Mouse (Mus musculus) limb, embryonic 15.5 days (tissue): Measurements from ENCODE around the gene Ano6. TPM values are rescaled to one million over a fixed set of nuclear protein-coding genes. Genes with fewer than 3 reads are reported as not detected.

ENCODE experiments used
- ATAC-seq: fragments of 200-750 bp; cut with Nextera tagmentation; 2 replicates; pipeline ENCODE4 v1.8.0; 2017; ENCODE audit warnings: low read depth, moderate TSS enrichment; ENCODE audit not compliant: insufficient number of reproducible peaks, low FRiP score, low TSS enrichment
- H3K27ac ChIP-seq: fragments of 300-500 bp; sonication (generic); 2 replicates; pipeline ENCODE4 v1.5.1; 2015; ENCODE audit warnings: moderate library complexity, mild to moderate bottlenecking, inconsistent platforms
- H3K27me3 ChIP-seq: fragments of 300-500 bp; sonication (generic); 2 replicates; pipeline ENCODE4 v1.6.1; 2015; ENCODE audit warnings: inconsistent platforms
- H3K36me3 ChIP-seq: fragments of 300-500 bp; sonication (generic); 2 replicates; pipeline ENCODE4 v1.6.1; 2015; ENCODE audit warnings: inconsistent platforms
- H3K4me1 ChIP-seq: fragments of 300-500 bp; sonication (generic); 2 replicates; pipeline ENCODE4 v1.6.1; 2015; ENCODE audit warnings: inconsistent platforms
- H3K4me2 ChIP-seq: fragments of 300-500 bp; sonication (generic); 2 replicates; pipeline ENCODE4 v1.6.1; 2015; ENCODE audit warnings: mild to moderate bottlenecking, inconsistent platforms
- H3K4me3 ChIP-seq: fragments of 300-500 bp; sonication (generic); 2 replicates; pipeline ENCODE4 v1.5.1; 2015; ENCODE audit warnings: mild to moderate bottlenecking, inconsistent platforms
- H3K9ac ChIP-seq: fragments of 300-500 bp; sonication (generic); 2 replicates; pipeline ENCODE4 v1.6.1; 2015; ENCODE audit warnings: inconsistent platforms
- H3K9me3 ChIP-seq: fragments of 300-500 bp; sonication (generic); 2 replicates; pipeline ENCODE4 v1.6.1; 2016; ENCODE audit warnings: inconsistent platforms
- WGBS: fragments of 180-500 bp; shearing (Covaris S2); methylation state at CpG from one replicate; pipeline ENCODE4 v1.1.7; 2015; 5-methylcytosine and 5-hydroxymethylcytosine counted together
- polyA plus RNA-seq: library from polyadenylated mRNA; unstranded; fragments of >200 nt; fragmentation: Nextera tagmentation; extraction: Ambion mirVana; gene quantifications from 2 replicates; pipeline ENCODE4 v1.2.1, GENCODE M21; 2015

Gene Ano6
- polyA plus RNA-seq, 1 experiment from 2014 or later: 50.3 TPM

- no peak overlapping the region for H3K4me3 ChIP-seq
- H3K9ac ChIP-seq: no peak overlapping the region
- no peaks in the 10 kb centered on the region for H3K27me3 ChIP-seq
- 90% methylated on average over 3 of the region's 3 CpGs for WGBS
- H3K9me3 ChIP-seq: no peaks in the 10 kb centered on the region
- no peak overlapping the region for H3K27ac ChIP-seq
- peaks cover 8% of the 10 kb centered on the region for H3K4me1 ChIP-seq
- H3K36me3 ChIP-seq: peaks cover 52% of the 10 kb centered on the region
- H3K4me2 ChIP-seq: no peak overlapping the region
- no peak for ATAC-seq
These were observed 126.7 kb downstream of the Ano6 start for GRCm38 (mm10) chr15:95917330-95917729.

- H3K4me3 ChIP-seq: no peak overlapping the region
- H3K9ac ChIP-seq: no peak overlapping the region
- H3K4me2 ChIP-seq: no peak overlapping the region
- 48% methylated on average over 9 of the region's 9 CpGs for WGBS
- H3K36me3 ChIP-seq: peaks cover 35% of the 10 kb centered on the region
- no peaks in the 10 kb centered on the region for H3K9me3 ChIP-seq
- no peak for ATAC-seq
- peaks cover 8% of the 10 kb centered on the region for H3K4me1 ChIP-seq
- H3K27me3 ChIP-seq: no peaks in the 10 kb centered on the region
- H3K27ac ChIP-seq: no peak overlapping the region
These were observed 129.4 kb downstream of the Ano6 start for GRCm38 (mm10) chr15:95920047-95920446.

DNA sequence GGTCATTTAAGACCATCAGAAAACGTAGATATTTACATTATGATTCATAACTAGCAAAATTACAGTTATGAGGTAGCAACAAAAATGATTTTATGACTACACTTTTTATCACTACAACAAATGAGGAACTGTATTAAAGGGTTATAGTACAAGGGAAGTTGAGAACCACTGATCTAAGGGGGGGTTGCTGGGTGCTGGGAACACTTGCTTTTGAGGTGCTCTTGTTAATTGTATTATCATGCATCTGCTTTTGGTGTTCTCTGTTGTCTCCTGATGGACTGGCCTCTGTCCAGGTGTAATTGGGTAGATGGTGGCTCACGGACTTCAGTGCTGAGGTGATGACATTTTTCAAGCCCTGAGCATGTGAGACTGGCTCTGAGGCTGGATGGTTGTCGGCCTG, 130.4 kb downstream of the Ano6 start:
- no peak overlapping the region for H3K4me3 ChIP-seq
- WGBS: 80% methylated on average over 3 of the region's 3 CpGs
- no peak overlapping the region for H3K9ac ChIP-seq
- H3K9me3 ChIP-seq: no peaks in the 10 kb centered on the region
- no peak overlapping the region for H3K27ac ChIP-seq
- H3K4me2 ChIP-seq: no peak overlapping the region
- no peaks in the 10 kb centered on the region for H3K27me3 ChIP-seq
- peaks cover 8% of the 10 kb centered on the region for H3K4me1 ChIP-seq
- H3K36me3 ChIP-seq: peaks cover 25% of the 10 kb centered on the region
- ATAC-seq: no peak

- H3K36me3 ChIP-seq: peaks cover 19% of the 10 kb centered on the region
- WGBS: 92% methylated on average over 4 of the region's 4 CpGs
- H3K4me2 ChIP-seq: no peak overlapping the region
- no peak overlapping the region for H3K9ac ChIP-seq
- no peak for ATAC-seq
- H3K27ac ChIP-seq: no peak overlapping the region
- H3K27me3 ChIP-seq: no peaks in the 10 kb centered on the region
- H3K4me1 ChIP-seq: peaks cover 8% of the 10 kb centered on the region
- no peak overlapping the region for H3K4me3 ChIP-seq
- H3K9me3 ChIP-seq: no peaks in the 10 kb centered on the region
These were observed 131.0 kb downstream of the Ano6 start for GRCm38 (mm10) chr15:95921639-95922038.

- no peak overlapping the region for H3K4me3 ChIP-seq
- H3K9me3 ChIP-seq: no peaks in the 10 kb centered on the region
- H3K9ac ChIP-seq: no peak overlapping the region
- peaks cover 8% of the 10 kb centered on the region for H3K4me1 ChIP-seq
- 76% methylated on average over 6 of the region's 6 CpGs for WGBS
- no peak overlapping the region for H3K27ac ChIP-seq
- no peak overlapping the region for H3K4me2 ChIP-seq
- H3K36me3 ChIP-seq: peaks cover 20% of the 10 kb centered on the region
- H3K27me3 ChIP-seq: no peaks in the 10 kb centered on the region
- ATAC-seq: no peak
These were observed 131.9 kb downstream of the Ano6 start for GRCm38 (mm10) chr15:95922558-95922957.

GRCm38 (mm10) chr15:95925334-95925986, 134.8 kb downstream of the Ano6 start:
- Histone ChIP-seq H3K9me3 (no peaks in the 10 kb centered on the region), H3K4me2 (no peak overlapping the region), H3K36me3 (peaks cover 32% of the 10 kb centered on the region), H3K27ac (no peak overlapping the region), H3K27me3 (no peaks in the 10 kb centered on the region), H3K4me1 (peaks cover 3% of the 10 kb centered on the region; the same call in 1 of the 2 replicates), H3K4me3 (no peak overlapping the region), H3K9ac (no peak overlapping the region)
- WGBS: 87% methylated on average over 8 of the region's 8 CpGs
- ATAC-seq: no peak

- H3K27ac ChIP-seq: no peak overlapping the region
- no peak for ATAC-seq
- WGBS: 95% methylated on average over 6 of the region's 6 CpGs
These were observed 138.4 kb downstream of the Ano6 start for GRCm38 (mm10) chr15:95929087-95929486.

DNA sequence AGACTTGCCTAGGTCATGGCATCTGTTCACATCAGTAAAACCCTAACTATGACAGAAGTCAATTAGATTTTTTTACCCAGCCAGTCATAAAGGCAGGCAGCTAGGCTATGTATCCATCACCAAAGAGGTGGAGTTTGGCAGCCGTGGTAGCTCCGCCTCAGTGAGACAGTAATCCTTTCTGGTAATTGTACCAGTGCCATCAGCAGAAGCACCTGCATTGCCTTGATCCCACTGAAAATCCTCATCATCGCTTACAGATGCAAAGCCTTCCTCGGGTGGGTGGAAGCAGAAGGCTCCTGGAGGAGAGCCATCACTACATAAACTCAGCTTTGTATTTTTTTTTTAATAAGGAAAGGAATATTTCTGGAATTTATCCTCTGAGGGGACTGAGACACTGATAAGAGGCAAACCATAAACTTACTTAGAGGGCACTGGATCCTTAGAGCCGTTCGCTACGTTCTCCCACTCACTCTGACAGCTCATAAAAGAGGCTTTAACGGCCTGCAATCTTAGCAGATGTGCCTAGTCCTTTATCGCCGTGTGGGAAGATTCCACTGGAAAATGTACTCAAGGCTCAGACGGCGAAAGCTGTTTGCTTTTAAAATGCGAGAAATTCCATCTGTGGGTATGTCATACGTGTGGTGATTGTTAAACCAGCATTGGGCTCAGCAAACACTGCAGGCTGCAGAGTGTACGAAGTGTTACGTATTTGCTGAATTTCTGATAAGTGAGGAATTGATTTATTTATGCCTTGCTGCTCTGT, 140.6 kb downstream of the Ano6 start:
- ATAC-seq: peak; percentile 67; the same call in 1 of the 2 replicates
- Histone ChIP-seq H3K27me3 (no peaks in the 10 kb centered on the region), H3K4me2 (no peak overlapping the region), H3K27ac (peak overlapping the region; percentile 57), H3K9me3 (no peaks in the 10 kb centered on the region), H3K36me3 (peaks cover 28% of the 10 kb centered on the region; the same call in 1 of the 2 replicates), H3K4me1 (peaks cover 21% of the 10 kb centered on the region), H3K4me3 (no peak overlapping the region), H3K9ac (no peak overlapping the region)
- 27% methylated on average over 16 of the region's 16 CpGs for WGBS

More at GRCm38 (mm10) chr15:95929087-95929486, 138.4 kb downstream of the Ano6 start:
- no peaks in the 10 kb centered on the region for H3K27me3 ChIP-seq
- H3K4me1 ChIP-seq: peaks cover 18% of the 10 kb centered on the region
- H3K4me3 ChIP-seq: no peak overlapping the region
- no peak overlapping the region for H3K9ac ChIP-seq
- no peaks in the 10 kb centered on the region for H3K9me3 ChIP-seq
- peaks cover 27% of the 10 kb centered on the region; the same call in 1 of the 2 replicates for H3K36me3 ChIP-seq
- H3K4me2 ChIP-seq: no peak overlapping the region

- no peak overlapping the region for H3K4me3 ChIP-seq
- H3K9ac ChIP-seq: no peak overlapping the region
- WGBS: 73% methylated on average over 5 of the region's 5 CpGs
- no peaks in the 10 kb centered on the region for H3K27me3 ChIP-seq
- no peak overlapping the region for H3K4me2 ChIP-seq
- H3K9me3 ChIP-seq: no peaks in the 10 kb centered on the region
- H3K36me3 ChIP-seq: peaks cover 30% of the 10 kb centered on the region; the same call in 1 of the 2 replicates
- peaks cover 21% of the 10 kb centered on the region for H3K4me1 ChIP-seq
- ATAC-seq: no peak
- H3K27ac ChIP-seq: peak overlapping the region; percentile 57; the same call in 1 of the 2 replicates
These were observed 141.7 kb downstream of the Ano6 start for GRCm38 (mm10) chr15:95932358-95932757.

DNA sequence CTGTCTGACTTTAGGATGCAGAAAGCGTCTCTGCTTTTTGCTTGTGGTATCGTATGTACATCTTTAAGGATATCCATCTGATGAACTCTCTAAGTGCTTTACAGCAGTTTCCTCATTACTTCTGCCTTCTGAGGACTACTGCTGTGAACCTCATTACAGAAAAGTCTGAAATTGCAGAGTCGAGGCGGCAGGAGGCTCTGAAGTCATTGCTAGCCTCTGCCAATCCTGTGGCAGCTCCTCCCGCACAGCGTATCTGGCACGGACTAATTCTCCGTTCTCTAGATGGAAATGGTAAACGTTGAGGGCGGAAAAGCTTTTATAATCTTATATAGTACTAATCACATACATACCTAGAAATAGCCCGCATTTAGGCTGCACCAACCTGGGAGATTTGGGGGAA, 144.5 kb downstream of the Ano6 start:
- Histone ChIP-seq H3K36me3 (peaks cover 29% of the 10 kb centered on the region), H3K4me1 (peaks cover 21% of the 10 kb centered on the region), H3K4me2 (no peak overlapping the region), H3K4me3 (no peak overlapping the region), H3K27me3 (no peaks in the 10 kb centered on the region), H3K9me3 (no peaks in the 10 kb centered on the region), H3K9ac (no peak overlapping the region), H3K27ac (no peak overlapping the region; the same call in 1 of the 2 replicates)
- 41% methylated on average over 11 of the region's 11 CpGs for WGBS
- ATAC-seq: no peak

DNA sequence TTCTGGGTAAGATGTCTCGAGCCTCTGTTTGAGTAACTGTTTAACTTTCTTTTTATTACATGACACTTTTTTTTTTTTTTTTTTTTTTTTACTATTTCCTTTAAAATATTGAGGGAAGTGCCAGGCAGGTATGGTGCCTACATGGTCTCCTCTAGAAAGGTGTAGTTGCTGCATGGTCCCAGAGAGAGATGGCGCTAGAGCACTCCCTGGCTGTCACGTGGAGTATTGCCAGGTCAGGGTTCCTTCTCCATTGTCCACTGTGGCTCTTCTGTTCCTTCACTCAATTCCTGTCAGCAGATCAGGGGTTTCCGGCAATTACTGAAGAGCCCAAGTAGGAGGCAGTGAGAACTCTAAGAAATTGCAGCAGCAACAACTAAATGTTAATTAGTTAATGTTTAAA, 152.8 kb downstream of the Ano6 start:
- Histone ChIP-seq H3K4me3 (no peak overlapping the region), H3K9me3 (no peaks in the 10 kb centered on the region), H3K27me3 (no peaks in the 10 kb centered on the region), H3K36me3 (peaks cover 51% of the 10 kb centered on the region), H3K9ac (no peak overlapping the region), H3K4me1 (no peaks in the 10 kb centered on the region), H3K27ac (no peak overlapping the region), H3K4me2 (no peak overlapping the region)
- WGBS: 59% methylated on average over 4 of the region's 4 CpGs
- no peak for ATAC-seq

- Histone ChIP-seq H3K4me3 (no peak overlapping the region), H3K9me3 (no peaks in the 10 kb centered on the region), H3K36me3 (peaks cover 51% of the 10 kb centered on the region), H3K4me2 (no peak overlapping the region), H3K4me1 (no peaks in the 10 kb centered on the region), H3K9ac (no peak overlapping the region), H3K27ac (no peak overlapping the region), H3K27me3 (no peaks in the 10 kb centered on the region)
- WGBS: 57% methylated on average over 6 of the region's 6 CpGs
- no peak for ATAC-seq
These were observed 153.7 kb downstream of the Ano6 start for GRCm38 (mm10) chr15:95944299-95944698.
